Mouse (Mus musculus) bone marrow, adult 2 months (tissue): ENCODE measurements at regions not wholly inside any gene's neighbourhood (a gene's known extent, or its start where the extent isn't known, plus 50 kb on each side); places are given as distances from the start of the nearest gene placed in this dataset.

Experiments used
- CTCF ChIP-seq: fragments of 200-500 bp; IDR thresholded peaks from 2 replicates; pipeline ENCODE4 v1.5.1; 2011; ENCODE audit warnings: low read length, control low read depth; ENCODE audit not compliant: control insufficient read depth, insufficient read depth
- POLR2A ChIP-seq: fragments of 200-500 bp; IDR thresholded peaks from 2 replicates; pipeline ENCODE4 v1.6.1; 2011; ENCODE audit warnings: low read depth, mild to moderate bottlenecking, control low read depth, low read length, borderline replicate concordance; ENCODE audit not compliant: control insufficient read depth

- TF ChIP-seq CTCF, result no peak
- TF ChIP-seq POLR2A, result no peak
These were observed 229.7 kb downstream of the Ankrd50 start for GRCm38 (mm10) chr3:38254896-38255295.
